Comparison of ENCODE assay signal across 8 mouse cellular contexts in genomic region chr19:60160611-60161274, GRCm38 (mm10).
DNase-seq lines count a peak whose midpoint lies in the region; ATAC-seq and TF ChIP-seq lines count a peak whose summit lies in the region.

No protein-coding gene starts in this region.

- H3K9ac ChIP-seq in embryonic facial prominence, embryonic 14.5 days (ENCODE audit: low read depth, low read length), result no peak overlapping the region
- H3K9ac ChIP-seq in limb, embryonic 15.5 days, result no peak overlapping the region

- peak overlapping the region; percentile 43 for H3K4me2 ChIP-seq in embryonic facial prominence, embryonic 14.5 days (ENCODE audit: low read depth, low read length)
- H3K4me2 ChIP-seq in limb, embryonic 15.5 days, result peak overlapping the region; percentile 22; the same call in 1 of the 2 replicates

- intact Hi-C loops in heart, postnatal 36 days (cut with DNase I), result no loop called here

- peak; percentile 90 for TF ChIP-seq CTCF in layer of hippocampus, adult 2 months (conservative IDR thresholded peaks at IDR 0.05)

- ATAC-seq in embryonic facial prominence, embryonic 14.5 days (ENCODE audit: low read depth), result no peak
- ATAC-seq in limb, embryonic 15.5 days (ENCODE audit: insufficient number of reproducible peaks, low FRiP score, low TSS enrichment, low read depth), result no peak

- 0 out of 2 replicates have a peak, but pooled peaks cover 8% of the 10 kb centered on the region for H3K4me1 ChIP-seq in embryonic facial prominence, embryonic 14.5 days (ENCODE audit: control insufficient read depth, insufficient read depth, low read length)
- peaks cover 4% of the 10 kb centered on the region; the same call in 1 of the 2 replicates for H3K4me1 ChIP-seq in limb, embryonic 15.5 days

- no peaks in the 10 kb centered on the region; the same call in 1 of the 2 replicates for H3K27me3 ChIP-seq in embryonic facial prominence, embryonic 14.5 days (replicated peaks; ENCODE audit: control insufficient read depth, insufficient read depth, low read length)
- H3K27me3 ChIP-seq in limb, embryonic 15.5 days, result no peaks in the 10 kb centered on the region; the same call in 1 of the 2 replicates

- DNase-seq in layer of hippocampus, adult 2 months (ENCODE audit: low spot score in 2 of 2), result peak in 1 of 2 experiments; percentile 27
- DNase-seq in layer of hippocampus, adult 8-10 months (ENCODE audit: low spot score in 2 of 2), result no peak
- DNase-seq in T-cell, adult 2 months (ENCODE audit: low spot score), result peak; percentile 69
- peak; percentile 81 for DNase-seq in embryonic facial prominence, embryonic 14.5 days (ENCODE audit: low spot score)
- peak; percentile 9 to 32 for DNase-seq in heart, postnatal 36 days
- DNase-seq in naive thymus-derived CD4-positive, alpha-beta T cell, adult 2 months (ENCODE audit: low read depth), result peak; percentile 81
- peak; percentile 61 to 65 for DNase-seq in thymus, postnatal 36 days

- H3K36me3 ChIP-seq in embryonic facial prominence, embryonic 14.5 days (ENCODE audit: control insufficient read depth, insufficient read depth, low read length), result no peaks in the 10 kb centered on the region
- no peaks in the 10 kb centered on the region for H3K36me3 ChIP-seq in limb, embryonic 15.5 days

- 11% methylated on average over 20 of the region's 20 CpGs for WGBS in embryonic facial prominence, embryonic 14.5 days
- WGBS in limb, embryonic 15.5 days, result 11% methylated on average over 20 of the region's 20 CpGs

- H3K27ac ChIP-seq in layer of hippocampus, adult 2 months, result no peak overlapping the region
- H3K27ac ChIP-seq in embryonic facial prominence, embryonic 14.5 days (replicated peaks; ENCODE audit: low read depth, low read length), result no peak overlapping the region
- no peak overlapping the region for H3K27ac ChIP-seq in limb, embryonic 15.5 days

- peak overlapping the region; percentile 26; the same call in 1 of the 2 replicates for H3K4me3 ChIP-seq in layer of hippocampus, adult 2 months
- H3K4me3 ChIP-seq in embryonic facial prominence, embryonic 14.5 days (ENCODE audit: low read depth, low read length), result no peak overlapping the region
- H3K4me3 ChIP-seq in limb, embryonic 15.5 days, result peak overlapping the region; percentile 3; the same call in 1 of the 2 replicates

- H3K9me3 ChIP-seq in embryonic facial prominence, embryonic 14.5 days (ENCODE audit: control insufficient read depth, low read length), result no peaks in the 10 kb centered on the region
- H3K9me3 ChIP-seq in limb, embryonic 15.5 days, result no peaks in the 10 kb centered on the region

Comparison
In these comparisons a context has a peak if more than half of its experiments do, and no peak if none do; other contexts are left out.
1. DNase-seq: peak in T-cell, adult 2 months (single experiment), embryonic facial prominence, embryonic 14.5 days (single experiment), heart, postnatal 36 days (2 of 2), naive thymus-derived CD4-positive, alpha-beta T cell, adult 2 months (single experiment) and thymus, postnatal 36 days (2 of 2); none in layer of hippocampus, adult 8-10 months (0 of 2).